Mouse (Mus musculus): ENCODE results near the gene Mfn1. TPM values are rescaled to one million over a fixed set of nuclear protein-coding genes. Genes with fewer than 3 reads are reported as not detected.

Mfn1 gene
- polyA plus RNA-seq (2014; fragmentation: Illumina TruSeq; extraction: RNeasy Lipid Tissue Mini Kit (QIAGEN cat#74804); ENCODE audit: low replicate concordance): 200 TPM

DNA sequence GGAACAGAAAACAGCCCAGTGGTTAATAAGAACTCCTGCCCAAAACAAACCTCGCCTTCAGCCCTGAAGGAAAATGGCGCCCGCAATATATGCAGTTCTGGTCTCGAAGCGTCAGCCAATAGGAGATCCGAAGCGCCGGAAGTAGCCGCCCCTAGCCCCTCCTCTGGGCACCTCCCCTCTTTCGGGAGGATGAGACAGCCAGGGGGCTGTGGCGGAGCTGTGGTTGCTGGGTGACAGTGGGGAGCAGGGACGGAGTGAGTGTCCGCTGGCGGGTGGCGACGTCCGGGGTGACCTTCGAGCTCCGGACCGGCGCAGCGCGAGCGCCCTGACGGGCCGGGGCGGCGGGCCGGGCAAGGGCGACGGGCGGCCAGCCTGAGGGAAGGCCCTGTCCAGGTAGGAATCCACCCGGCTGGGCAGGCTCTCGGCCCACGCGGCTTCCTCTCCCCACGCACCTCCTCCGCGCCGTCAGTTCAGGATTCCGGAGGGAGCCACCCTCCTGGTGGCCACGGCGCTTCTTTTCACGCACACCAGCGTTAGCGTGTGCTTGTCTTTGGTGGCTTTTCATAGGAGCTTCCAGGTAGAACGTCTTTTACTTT lies at the start of gene Mfn1:
Gene Mfn1 (plus strand): TSS at position 163 of the 596 bp plus-strand sequence.

DNA sequence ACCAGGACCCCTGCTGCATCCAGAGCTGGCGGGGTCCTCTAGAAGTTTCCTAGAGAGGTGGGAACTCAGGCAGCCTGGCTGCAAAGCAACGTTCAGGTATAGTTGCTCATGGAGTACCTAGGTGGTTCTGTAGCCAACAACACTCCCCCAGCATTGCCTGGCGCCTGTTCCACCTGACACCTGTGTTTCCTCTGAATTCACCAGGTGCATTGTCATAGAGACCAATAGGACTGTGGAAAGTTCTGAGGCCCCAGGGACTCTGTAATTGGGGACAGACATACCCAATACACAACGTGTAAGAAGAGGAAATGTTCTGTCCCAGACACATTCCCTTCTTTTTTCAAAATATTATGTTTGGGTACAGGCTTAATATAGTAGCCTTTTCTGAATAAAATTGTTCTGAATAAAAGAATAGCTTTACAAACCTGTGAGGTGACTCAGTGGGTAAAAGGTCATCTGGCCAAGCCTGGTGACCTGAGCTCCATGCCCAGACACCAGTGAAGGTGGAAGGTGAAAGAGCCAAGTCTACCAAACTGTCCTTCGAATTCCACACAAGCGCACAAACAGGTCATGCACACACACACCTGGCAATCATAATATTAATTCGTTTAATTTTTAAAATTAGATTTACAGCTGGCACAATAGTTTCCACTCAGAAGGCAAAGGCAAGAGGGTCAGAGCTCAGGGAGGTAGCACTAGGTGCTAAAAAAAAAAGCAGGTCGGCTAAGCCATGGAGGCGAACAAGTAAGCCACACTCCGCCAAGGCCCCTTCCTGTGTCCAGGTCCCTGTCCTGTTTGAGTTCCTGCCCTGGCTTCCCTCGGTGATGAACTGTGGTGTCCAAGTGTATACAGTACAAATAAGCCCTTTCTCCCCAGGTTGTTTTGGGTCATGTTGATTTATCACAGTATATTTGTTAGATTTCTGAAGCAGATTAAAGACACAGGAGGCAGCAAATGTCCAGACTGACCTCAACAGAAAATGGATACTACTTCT lies 36.9 kb upstream of the Mfn1 start, which contains the start of gene Kcnmb3:
Gene Kcnmb3 (minus strand): TSS at position 135 of the 994 bp plus-strand sequence.

DNA sequence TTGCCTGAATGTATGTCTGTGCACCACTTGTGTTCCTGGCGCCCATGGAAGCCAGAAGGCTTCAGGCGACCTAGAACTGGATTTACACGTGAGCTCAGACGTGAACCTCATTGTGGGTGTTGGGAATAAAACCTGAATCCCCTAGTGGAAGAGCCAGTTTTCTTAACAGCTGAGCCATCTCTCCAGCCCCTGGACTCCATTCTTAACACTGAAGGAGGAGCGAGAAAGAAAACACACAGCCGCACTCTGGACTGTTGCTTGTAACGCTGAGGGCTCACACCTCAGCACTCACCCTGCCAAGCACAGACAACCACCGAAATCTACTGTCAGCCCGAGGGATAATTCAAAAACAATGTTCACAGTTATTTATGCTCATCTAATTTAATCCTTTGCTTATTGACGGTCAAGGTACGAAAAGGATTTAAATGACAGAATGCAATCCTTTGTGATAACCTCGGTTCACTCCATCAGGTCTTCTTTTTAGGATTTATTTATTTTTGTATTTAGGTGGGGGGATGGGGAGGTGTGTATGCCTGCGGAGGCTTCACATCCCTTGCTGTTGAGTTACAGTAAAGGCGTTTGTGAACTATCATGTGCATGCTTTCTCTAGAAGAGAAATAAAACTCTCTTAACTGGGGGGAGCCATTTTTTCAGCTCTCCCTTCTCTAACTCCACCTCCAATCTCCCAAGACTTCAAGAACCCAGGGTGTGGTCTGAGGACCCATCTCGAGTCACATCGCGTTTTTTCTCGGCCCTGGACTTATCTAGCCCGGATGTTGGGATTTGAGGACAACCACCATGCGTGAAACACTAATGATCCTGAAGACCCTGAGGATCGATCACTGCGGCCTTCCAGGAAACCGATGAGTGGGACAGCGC lies 19.5 kb upstream of the Mfn1 start, which contains the start of gene Zfp639:
Gene Zfp639 (plus strand): TSS at position 764 of the 879 bp plus-strand sequence.

DNA sequence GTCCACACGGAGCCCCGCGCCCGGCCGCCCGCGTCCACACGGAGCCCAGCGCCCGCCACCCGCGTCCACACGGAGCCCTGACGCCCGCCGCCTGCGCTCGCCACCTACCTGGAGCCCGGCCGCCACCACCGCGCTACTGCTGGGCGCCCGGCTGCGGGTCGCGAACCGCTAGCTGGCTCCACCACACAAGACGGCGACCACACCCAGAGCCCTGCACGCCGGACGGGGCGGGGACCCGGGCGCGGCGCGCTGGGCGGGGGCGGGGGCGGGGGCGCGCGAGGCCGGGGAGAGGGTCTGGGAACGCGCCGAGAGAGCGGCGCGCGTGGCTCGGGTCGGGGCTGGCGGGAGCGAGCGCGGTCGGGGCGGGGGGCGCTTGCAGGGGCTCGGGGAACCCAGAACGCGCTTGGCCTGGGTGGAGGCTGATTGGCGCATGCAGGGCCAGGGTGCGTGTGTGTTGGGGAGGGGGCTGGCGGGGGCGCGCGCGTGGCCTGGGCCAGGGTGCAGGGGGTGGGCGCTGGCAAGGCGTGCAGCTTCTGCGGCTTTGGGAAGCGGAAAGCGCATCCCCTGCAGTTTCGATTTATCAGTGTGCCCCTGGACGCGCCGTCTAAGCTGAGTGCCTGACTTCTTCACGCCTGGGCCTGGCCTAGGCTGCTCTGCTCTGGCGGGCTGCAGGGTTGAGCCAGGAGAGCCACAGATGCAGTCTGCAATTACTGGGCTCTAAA lies 87.2 kb downstream of the Mfn1 start, which contains the start of gene Gnb4:
Gene Gnb4 (minus strand): TSS at position 255 of the 722 bp plus-strand sequence.

Other genes with a start within 250 kb of the Mfn1 start
- gene Zmat3, start 163.5 kb upstream of the Mfn1 start, polyA plus RNA-seq (2014; fragmentation: Illumina TruSeq; extraction: RNeasy Lipid Tissue Mini Kit (QIAGEN cat#74804); ENCODE audit: low replicate concordance): 6.2 TPM
- 64.6 TPM for gene Pik3ca, start 131.8 kb upstream of the Mfn1 start, polyA plus RNA-seq (2014; fragmentation: Illumina TruSeq; extraction: RNeasy Lipid Tissue Mini Kit (QIAGEN cat#74804); ENCODE audit: low replicate concordance)
- not detected for gene Kcnmb3, start 37.2 kb upstream of the Mfn1 start, polyA plus RNA-seq (2014; fragmentation: Illumina TruSeq; extraction: RNeasy Lipid Tissue Mini Kit (QIAGEN cat#74804); ENCODE audit: low replicate concordance)
- 79.6 TPM for gene Zfp639, start 19.2 kb upstream of the Mfn1 start, polyA plus RNA-seq (2014; fragmentation: Illumina TruSeq; extraction: RNeasy Lipid Tissue Mini Kit (QIAGEN cat#74804); ENCODE audit: low replicate concordance)
- gene Gnb4, start 87.1 kb downstream of the Mfn1 start, polyA plus RNA-seq (2014; fragmentation: Illumina TruSeq; extraction: RNeasy Lipid Tissue Mini Kit (QIAGEN cat#74804); ENCODE audit: low replicate concordance): 11.5 TPM
- 41.7 TPM for gene Actl6a, start 176.8 kb downstream of the Mfn1 start, polyA plus RNA-seq (2014; fragmentation: Illumina TruSeq; extraction: RNeasy Lipid Tissue Mini Kit (QIAGEN cat#74804); ENCODE audit: low replicate concordance)
- 395 TPM for gene Ndufb5, start 207.5 kb downstream of the Mfn1 start, polyA plus RNA-seq (2014; fragmentation: Illumina TruSeq; extraction: RNeasy Lipid Tissue Mini Kit (QIAGEN cat#74804); ENCODE audit: low replicate concordance)
- gene Mrpl47, start 208.1 kb downstream of the Mfn1 start, polyA plus RNA-seq (2014; fragmentation: Illumina TruSeq; extraction: RNeasy Lipid Tissue Mini Kit (QIAGEN cat#74804); ENCODE audit: low replicate concordance): 66.6 TPM